Mouse (Mus musculus) mouse embryonic stem cell (cell line): Measurements from ENCODE around the gene Zswim4.

ENCODE experiments used
- in situ Hi-C, 2 experiments: fragments of 300-500 bp; cut with MboI; formaldehyde crosslinking; loops; 1 replicate in 1 of 2; 3 replicates in 1 of 2; pipeline ENCODE4 v1.14.3; 2019 to 2020; ENCODE audit warnings: low sequenced_read_pairs in 2 of 2, low pct_unique_long_range_greater_than_20kb in 1 of 2, mixed read lengths in 1 of 2; ENCODE audit not compliant: unreplicated experiment in 1 of 2

Zswim4 gene

DNA sequence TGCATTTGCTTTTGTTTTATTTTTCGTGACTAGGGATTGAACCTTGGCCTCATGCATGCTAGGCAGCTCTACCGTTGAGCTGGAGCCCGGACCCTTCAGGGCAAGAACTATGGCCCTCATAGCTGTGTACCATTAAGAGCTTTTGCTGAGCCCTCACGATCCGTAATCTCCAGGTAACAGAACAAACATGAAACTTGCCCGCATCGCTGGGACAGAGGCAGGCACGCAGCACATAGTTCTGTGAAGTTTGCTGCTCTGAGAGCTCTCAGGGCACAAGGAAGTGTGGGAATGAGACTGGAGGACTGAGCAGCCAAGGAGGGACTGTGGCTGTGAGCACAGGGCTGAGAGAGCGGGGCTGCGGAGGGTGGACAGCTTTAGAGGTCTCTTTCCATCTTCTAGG, 48.2 kb downstream of the Zswim4 start:
- in situ Hi-C loops, result no loop called here

DNA sequence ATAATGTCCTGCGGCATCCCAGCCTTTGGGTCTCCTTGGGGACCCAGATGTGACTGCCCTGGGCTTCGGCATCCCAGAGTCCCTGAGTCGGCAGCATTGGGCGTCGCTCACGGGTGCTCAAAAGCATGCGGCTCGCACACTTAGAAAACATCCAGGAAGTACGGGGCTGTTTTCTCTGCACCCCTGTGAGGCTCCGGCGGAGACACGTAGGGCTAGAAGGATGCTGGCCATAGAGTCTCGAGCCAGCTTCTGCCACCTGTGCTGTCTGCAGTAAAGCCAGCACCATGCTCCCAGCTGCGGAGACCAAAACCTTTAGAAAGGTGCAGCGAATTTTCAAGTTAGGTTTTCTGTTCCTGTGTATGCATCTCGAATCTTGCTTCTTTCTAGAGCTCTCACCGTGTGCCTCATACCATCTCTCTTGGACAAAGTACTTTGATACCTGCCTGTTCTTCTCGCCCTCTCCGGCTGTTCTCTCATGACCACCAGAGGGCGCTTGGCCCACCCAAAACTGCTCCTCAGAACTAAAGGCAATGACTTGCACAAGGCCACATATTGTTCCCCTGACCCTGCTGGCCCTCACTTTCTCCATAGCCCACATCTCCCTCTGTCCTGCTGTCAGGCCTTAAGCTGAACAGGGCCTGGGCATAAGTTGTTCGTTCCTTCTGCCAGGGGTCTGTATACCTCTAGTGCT, 49.6 kb downstream of the Zswim4 start:
- in situ Hi-C loops, result no loop called here

DNA sequence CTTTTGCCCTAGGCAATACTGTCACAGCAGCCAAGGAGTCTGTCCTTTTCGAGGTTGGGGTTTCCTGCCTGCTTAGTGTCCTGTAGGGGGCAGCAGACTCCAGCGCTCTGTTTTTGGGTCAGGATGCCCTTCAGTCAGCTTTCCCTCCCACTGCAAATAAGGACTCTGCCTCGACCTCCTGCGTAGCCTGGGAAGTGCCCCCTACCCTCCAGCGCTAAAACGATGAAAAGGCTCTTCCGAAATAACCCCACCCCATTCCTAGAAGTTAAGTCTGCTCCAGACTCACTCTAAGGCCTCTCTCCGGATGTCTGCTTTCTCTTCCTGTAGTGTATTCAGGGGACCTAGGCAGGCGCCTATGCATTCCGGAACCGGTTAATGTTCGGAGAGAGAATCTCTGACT, 50.3 kb downstream of the Zswim4 start:
- in situ Hi-C loops, result no loop called here

DNA sequence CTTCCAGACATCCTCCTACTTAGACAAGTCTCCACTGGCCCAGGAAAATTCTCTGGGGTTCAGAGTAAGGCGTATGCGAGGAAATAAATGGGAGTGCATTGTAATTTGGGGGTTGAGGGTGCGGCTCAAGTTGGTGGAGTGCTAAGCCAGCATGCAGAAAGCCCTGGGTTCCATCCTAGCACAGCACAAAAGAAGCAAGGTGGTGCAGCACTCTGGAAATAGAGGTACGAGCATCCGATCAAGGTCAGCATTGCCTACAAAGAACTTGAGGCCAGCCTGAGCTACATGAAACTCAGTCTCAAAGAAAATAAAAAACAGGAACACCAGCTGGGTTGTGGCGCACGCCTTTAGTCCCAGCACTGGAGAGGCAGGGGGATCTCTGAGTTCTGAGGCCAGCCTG, 51.7 kb downstream of the Zswim4 start, which contains the start of gene Nanos3:
TSS of gene Nanos3 (minus strand) at position 101 of the 400 bp plus-strand sequence.
- in situ Hi-C loops, result no loop called here

DNA sequence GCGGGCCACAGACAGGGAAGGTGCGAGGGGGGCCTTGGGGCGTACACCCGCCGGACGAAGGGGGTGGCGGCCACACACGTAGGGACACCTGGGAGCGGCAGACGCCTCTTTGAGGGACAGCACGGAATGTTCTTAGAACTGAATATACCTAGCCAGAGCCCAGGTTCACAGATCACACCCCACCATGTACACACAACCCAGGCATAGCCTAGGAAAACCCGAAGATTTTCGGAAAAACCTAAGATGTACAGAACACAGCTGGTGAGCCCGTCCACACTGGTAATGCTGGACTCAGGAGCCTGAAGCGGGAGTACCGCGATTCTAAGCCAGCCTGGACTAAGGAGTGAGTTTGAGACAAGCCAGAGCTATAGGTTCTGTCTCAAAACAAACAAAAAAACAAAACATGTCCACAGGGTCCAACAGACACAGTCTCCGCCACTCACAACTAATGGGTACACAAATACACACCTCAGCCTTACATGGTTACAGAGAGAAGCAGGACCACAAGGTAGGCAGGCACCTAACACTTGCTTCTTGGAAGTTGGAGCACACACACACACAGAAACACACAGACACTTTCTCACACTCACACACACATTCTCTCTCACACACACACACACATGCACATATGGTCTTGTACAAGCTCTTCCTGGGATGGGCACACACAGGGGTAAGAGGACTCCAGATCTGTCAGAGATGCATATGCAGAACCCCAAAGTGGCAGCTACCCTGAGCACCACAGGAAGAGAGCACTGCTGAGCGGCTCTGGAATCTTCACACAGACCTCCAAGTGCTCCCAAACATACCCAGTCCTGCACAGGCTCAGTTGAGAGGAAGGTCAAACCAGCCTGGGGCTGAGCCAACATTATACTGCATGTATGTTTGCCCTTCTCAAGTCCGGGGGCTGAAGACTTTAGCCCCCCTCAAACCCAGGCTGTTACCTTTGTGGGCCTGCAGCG, 52.5 kb downstream of the Zswim4 start:
- in situ Hi-C loops, result no loop called here

DNA sequence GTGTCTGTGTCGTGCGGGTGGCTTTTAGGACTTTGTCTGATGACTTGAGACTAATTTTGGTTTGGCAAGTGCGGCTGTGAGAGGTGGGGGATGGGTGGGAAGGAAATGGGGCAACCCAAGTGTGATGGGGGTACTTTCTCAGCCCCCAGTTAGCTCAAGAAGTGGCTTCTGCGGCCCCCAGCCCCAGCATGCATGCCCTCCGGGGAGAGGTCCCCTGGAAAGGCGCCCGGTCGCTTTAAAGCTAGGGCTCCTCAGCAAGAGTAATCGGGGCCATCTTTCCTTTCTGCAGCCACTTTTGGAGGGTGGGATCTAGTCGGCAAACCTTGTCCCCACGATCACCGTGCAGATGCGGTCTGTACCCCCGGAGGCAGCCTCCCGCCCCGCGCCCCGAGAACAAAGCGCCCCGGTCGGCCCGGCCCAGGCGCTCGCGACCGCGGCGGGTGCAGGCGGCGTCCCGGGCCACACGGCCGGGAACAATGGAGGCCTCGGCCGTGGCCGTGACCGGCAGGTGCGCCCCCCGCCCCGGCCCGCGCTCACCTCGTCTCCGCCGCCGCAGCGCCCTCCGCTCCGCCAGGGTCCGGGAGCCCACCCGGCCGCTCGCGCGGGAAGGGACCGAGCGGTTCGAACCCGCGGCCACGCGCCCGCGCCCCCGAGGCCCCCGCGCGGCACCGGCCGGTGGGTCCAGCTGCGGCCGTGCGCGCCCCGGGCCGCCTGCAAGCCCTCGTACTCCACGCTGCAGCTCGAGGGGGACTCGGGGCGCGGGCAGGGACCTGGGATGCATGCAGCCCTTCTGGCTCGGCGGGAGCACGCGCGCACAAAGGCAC, 53.4 kb downstream of the Zswim4 start:
- in situ Hi-C loops, result no loop called here

DNA sequence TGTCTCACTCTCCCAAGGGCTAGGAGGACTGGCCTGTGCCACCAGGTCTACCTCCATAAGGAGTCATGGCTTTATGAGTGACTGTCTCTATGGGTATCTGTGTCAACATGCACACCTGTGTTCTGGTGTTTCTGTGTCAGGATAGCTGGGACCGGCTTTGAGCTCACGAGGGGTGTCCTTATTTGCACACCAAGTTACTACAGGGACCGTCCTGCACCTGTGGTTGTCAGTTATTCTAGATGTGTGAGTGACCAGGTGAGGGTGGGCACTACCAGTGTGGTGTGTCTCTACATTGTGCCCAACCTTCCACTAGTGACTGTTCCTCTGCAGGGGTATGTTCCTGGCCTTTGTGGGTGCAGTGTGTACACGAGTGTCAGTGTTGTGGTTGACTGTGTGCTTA, 54.0 kb downstream of the Zswim4 start:
- in situ Hi-C loops, result no loop called here

DNA sequence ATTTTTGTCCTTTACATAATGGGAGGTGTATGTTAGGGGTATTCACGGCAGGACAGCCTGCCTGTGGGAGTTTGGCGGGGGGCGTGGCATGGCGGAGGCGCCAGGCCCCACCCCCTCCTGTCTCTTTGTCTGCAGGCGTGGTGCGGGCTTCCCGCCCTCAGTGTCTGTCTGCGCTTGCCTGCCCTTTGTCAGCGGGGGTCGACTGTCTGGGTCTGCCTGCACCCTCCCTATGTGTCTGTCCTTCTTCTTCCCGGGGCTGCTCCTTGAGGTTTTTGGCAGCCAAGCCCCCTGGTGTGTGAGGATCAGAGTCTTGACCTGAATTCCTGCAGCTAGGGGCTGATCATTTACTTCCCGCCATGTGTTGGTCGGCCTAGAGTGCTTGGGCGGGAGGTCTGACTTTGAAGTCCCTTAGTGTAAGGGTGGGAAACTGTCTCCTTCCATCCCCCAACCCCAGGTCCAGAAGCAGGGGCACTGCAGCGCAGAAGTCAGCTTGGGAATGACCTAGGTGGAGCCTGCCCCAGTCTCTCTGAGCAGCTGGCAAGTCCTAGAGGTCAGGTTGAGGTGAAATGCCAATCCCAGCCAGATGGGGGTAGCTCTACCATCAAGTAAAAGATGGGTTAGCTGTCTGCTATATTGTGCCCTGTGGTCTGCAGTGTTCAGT, 56.2 kb downstream of the Zswim4 start:
- in situ Hi-C loops, result no loop called here

DNA sequence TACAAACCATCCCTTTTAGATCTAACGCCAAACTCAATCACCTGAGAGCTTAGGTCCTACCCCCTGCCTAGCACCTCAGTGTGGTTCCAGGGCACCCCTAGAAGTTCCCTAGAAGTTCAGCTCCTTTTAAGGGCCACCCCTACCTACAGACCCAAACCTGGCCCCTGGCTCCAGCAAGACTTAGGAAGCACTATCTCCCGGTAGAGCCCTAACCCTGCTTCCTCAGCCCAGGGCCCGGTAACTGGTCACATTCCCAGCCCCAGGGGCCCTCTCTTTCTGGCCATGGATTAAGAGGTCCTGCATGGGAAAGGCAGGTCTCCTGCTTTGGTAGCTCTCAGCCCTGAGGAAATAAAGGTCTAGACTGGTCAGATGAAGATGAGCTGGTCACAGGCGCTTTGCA, 56.9 kb downstream of the Zswim4 start:
- in situ Hi-C loops, result no loop called here

DNA sequence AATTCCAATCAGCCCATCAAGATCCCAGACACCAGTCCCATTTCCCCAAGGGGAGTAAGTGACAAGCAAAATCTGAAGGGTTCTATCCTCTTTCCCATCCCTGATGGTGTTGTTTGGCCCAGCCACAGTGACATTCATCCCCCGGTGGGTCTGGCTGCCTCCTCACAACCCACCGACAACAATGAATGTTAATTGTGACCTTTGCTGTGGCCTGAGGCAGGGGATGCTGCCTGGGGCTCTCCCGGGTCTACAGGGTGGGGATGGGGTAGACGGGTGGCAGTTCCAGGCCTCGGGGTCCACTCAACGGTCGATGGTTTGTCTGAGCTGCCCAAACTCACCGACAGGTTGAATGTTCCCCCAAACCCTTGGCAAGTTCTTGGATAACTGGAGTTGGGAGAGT, 58.3 kb downstream of the Zswim4 start:
- in situ Hi-C loops, result no loop called here

DNA sequence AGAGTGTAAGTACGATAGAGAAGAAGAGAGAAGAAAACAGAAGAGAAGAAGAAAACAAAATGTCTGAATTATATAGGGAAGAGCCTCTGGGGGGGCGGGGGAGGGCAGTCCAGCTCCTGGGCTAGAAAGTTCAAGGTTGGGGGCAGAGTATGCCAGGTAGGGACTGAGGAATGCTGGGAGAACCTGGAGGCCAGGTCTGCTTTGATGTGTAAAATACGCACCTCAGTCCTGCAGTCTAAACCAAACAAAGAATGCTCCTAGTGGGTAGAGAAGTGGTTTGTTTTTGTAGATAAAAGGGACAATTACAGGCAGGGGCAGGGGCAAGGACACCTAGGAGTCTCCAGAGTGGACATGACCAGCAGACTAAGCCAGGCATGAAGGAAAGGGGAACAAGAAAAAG, 59.5 kb downstream of the Zswim4 start:
- in situ Hi-C loops, result no loop called here

DNA sequence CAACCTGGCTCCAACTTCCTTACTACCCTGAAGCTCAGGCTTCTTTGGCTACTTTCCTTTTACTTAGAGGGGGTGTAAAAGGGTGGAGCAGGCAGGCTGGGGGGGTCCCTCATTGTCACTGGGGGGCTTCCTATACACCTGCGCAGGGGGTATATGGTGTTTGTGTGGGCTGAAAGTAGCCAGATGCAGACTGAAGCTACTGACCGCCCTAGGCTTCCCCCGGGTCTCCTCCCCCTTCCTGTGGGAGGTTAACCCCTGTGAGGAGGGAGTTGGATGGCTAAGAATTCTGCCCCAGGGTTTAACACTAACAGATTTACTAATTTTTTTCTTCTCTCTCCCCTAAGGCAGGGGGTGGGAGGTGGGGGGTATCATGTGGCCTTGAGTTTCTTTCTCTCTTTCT, 60.3 kb downstream of the Zswim4 start:
- in situ Hi-C loops, result no loop called here

DNA sequence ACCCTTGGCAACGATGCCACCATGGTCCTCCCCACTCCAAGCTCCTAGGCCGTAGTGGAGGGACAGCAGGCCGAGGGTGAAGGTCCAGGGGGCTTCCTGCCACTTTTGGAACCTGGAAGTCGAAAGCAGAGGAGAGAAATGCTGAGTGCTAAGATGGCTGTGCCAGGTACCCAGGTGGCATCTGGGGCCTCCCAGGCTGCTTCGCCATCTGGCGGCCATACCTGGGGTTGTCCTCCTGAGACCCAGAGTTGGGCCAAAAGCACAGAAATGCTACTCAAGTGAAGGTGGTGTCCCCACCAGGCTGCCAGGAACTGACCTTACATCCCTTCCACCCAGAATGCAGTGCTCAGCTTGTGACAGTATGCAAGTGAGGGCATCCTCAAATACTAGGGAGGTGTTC, 63.0 kb downstream of the Zswim4 start:
- in situ Hi-C loops, result no loop called here

DNA sequence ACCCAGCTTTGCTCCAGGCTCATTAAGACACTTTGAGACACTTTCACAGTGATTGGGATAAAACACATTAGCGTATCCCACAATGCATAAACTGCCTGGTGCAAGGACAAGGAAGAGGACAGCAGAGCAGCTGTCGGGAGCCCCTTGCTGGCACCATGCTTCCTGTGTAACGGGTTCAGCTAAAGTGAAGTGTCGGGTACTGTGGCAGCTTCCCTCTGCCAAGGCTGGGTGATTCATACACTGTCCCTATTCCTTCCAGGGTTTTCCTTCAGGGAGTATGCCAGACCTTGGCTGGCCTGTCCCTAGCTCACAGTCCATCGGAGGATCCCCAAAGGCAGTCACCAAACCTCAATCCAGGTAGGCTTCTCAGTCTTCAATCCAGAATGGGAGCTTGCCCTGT, 66.8 kb downstream of the Zswim4 start:
- in situ Hi-C loops, result no loop called here

DNA sequence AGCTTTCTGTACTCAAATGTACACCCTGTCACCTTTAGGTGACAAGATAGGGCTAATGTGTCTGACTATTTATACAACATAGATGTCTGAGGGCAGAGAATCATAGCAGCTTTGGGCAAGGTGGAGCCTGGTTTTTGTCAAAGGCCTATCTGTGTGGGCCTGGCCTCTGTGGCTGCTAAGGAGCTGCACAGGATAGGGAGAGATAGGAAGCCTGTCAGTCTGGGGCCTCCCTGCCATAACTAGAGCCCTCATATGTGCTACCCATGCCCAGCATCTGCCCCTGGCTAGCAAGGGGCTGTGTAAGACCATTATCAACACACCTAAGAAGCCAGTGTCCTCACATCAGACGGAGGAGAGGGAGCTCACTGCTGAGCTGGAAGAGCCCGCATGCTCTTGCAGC, 69.2 kb downstream of the Zswim4 start:
- in situ Hi-C loops, result no loop called here
